Mouse (Mus musculus) liver, postnatal 0 days (tissue): Measurements from ENCODE around the gene Ankub1.

Experiments used
- CTCF ChIP-seq: sonication (generic); IDR thresholded peaks from 2 replicates; pipeline ENCODE4 v1.5.1; 2016; ENCODE audit warnings: antibody characterized with exemption, low read depth
- EP300 ChIP-seq: IDR thresholded peaks from 2 replicates; pipeline ENCODE4 v1.6.1; 2016; ENCODE audit warnings: antibody characterized with exemption, low read depth, mild to moderate bottlenecking

- TF ChIP-seq CTCF (no peak), EP300 (no peak)
Measured at GRCm38 (mm10) chr3:57637596-57637995, 55.0 kb downstream of the Ankub1 start.
